Mouse (Mus musculus) intestine, embryonic 16.5 days (tissue): Measurements from ENCODE around the gene Ndufv1. TPM values are rescaled to one million over a fixed set of nuclear protein-coding genes. Genes with fewer than 3 reads are reported as not detected.
"Not testable (repeated sequence)": the region's sequence is repeated elsewhere in the genome, so short reads cannot be mapped to it uniquely, and the experiment has no call there.

Experiments used
- ATAC-seq: fragments of 200-750 bp; cut with Nextera tagmentation; 2 replicates; pipeline ENCODE4 v1.8.0; 2017; ENCODE audit warnings: moderate TSS enrichment, moderate library complexity
- H3K27ac ChIP-seq: fragments of 300-500 bp; sonication (generic); 2 replicates; pipeline ENCODE4 v1.5.1; 2014; ENCODE audit warnings: mild to moderate bottlenecking, low read length
- H3K27me3 ChIP-seq: fragments of 300-500 bp; sonication (generic); replicated peaks from 2 replicates; pipeline ENCODE4 v1.6.1; 2014; ENCODE audit warnings: low read length, control low read depth, mixed read lengths; ENCODE audit not compliant: control insufficient read depth, insufficient read depth
- H3K36me3 ChIP-seq: fragments of 300-500 bp; sonication (generic); 2 replicates; pipeline ENCODE4 v1.6.1; 2014; ENCODE audit warnings: low read length, control low read depth; ENCODE audit not compliant: control insufficient read depth, insufficient read depth
- H3K4me1 ChIP-seq: fragments of 300-500 bp; sonication (generic); 2 replicates; pipeline ENCODE4 v1.6.1; 2014; ENCODE audit warnings: low read length, control low read depth, mixed read lengths; ENCODE audit not compliant: control insufficient read depth, insufficient read depth
- H3K4me2 ChIP-seq: fragments of 300-500 bp; sonication (generic); 2 replicates; pipeline ENCODE4 v1.6.1; 2014; ENCODE audit warnings: low read depth, low read length, control low read depth
- H3K4me3 ChIP-seq: fragments of 300-500 bp; sonication (generic); 2 replicates; pipeline ENCODE4 v1.5.1; 2014; ENCODE audit warnings: mild to moderate bottlenecking, low read length
- H3K9ac ChIP-seq: fragments of 300-500 bp; sonication (generic); 2 replicates; pipeline ENCODE4 v1.6.1; 2014; ENCODE audit warnings: low read depth, low read length
- H3K9me3 ChIP-seq: fragments of 300-500 bp; sonication (generic); 2 replicates; pipeline ENCODE4 v1.6.1; 2016; ENCODE audit warnings: low read length, control low read depth; ENCODE audit not compliant: control insufficient read depth
- WGBS: fragments of 180-500 bp; shearing (Covaris S2); extraction: QIAGEN DNeasy Blood & Tissue Kit; methylation state at CpG from one replicate; pipeline ENCODE4 v1.1.7; 2014; 5-methylcytosine and 5-hydroxymethylcytosine counted together
- polyA plus RNA-seq: library from polyadenylated mRNA; unstranded; fragments of >200 nt; fragmentation: Nextera tagmentation; extraction: Ambion mirVana; gene quantifications from 2 replicates; pipeline ENCODE4 v1.2.1, GENCODE M21; 2015

The Ndufv1 gene
- polyA plus RNA-seq, 1 experiment from 2014 or later: 309 TPM

DNA sequence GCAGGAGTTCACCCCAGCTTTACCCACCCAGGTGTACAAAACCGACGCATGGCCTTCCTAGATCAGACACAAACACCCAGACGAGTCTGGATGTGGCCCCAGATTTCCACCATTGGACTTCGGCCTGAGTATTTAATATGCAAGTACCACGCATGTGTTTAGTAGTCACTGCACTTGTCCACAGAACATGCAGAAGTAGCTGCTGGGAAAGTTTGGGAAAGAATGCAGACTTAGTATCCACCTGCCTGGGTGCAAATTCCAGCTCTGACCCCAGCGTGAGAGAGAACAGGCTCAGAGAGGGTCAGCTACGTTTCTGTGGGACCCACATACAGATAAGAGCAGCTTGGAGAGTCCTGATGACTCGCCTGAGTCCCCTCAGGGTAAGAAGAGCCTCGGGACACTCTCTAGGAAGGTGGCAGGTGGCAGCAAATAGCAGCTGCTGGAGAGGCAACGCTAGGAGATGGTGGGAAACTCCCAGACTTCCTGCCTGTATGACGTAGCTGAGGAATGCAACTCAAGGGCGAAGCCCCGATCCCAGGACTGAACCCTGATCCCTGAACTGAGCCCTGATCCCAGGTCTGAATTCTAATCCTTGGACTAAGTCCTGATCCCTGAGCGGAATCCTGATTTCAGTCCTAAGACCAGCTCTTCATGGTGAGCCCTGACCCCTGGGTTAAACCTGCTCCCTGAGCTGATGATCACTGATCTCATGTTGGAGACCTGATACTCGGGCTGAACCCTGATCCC, 43.5 kb upstream of the Ndufv1 start:
- 43% methylated on average over 15 of the region's 15 CpGs for WGBS
- H3K4me3 ChIP-seq: no peak overlapping the region
- H3K4me2 ChIP-seq: no peak overlapping the region
- H3K27me3 ChIP-seq: no peaks in the 10 kb centered on the region
- peak; percentile 24 for ATAC-seq
- peak overlapping the region; percentile 11; the same call in 1 of the 2 replicates for H3K9ac ChIP-seq
- H3K9me3 ChIP-seq: no peaks in the 10 kb centered on the region; the same call in 1 of the 2 replicates
- peaks cover 15% of the 10 kb centered on the region for H3K4me1 ChIP-seq
- H3K27ac ChIP-seq: peak overlapping the region; percentile 31
- H3K36me3 ChIP-seq: no peaks in the 10 kb centered on the region

DNA sequence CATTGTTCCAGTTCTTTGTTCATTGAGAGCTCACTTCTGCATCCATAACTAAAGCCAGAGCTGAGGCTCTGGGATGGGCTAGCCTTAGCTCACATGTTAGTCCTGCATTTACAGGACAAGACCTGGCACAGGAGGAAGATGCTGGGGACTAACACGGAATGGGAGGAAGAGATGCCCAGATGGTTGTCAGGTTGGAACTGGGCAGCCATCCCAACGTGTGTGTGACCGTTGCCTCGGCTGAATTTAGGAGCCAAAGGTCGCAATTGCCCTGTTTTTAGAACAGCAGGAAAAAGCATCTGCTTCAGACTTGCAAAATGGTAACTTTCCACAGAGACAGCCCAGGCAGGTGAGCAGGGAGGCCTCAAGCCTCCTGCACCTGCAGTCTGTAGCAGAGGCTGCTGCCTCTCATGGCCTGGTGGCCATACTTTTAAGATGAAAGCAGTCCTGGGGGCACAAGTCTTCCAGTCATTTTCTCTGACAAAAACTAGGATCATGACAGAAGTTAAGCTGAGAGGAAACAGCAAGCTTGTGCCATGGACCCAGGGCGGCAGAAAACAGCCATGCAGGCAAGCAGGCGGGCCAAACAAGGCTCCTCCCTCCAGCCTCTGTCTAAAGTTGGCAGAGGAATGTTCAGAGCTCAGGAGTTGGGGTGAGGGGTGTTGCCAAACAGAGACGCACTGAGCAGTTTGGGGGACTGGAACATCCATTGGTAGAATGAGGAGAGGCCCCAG, 42.8 kb upstream of the Ndufv1 start:
- Histone ChIP-seq H3K27me3 (no peaks in the 10 kb centered on the region), H3K4me2 (no peak overlapping the region), H3K4me3 (no peak overlapping the region), H3K27ac (0 out of 2 replicates have a peak overlapping the region, but pooled peaks have one; percentile 16), H3K9me3 (no peaks in the 10 kb centered on the region; the same call in 1 of the 2 replicates), H3K36me3 (no peaks in the 10 kb centered on the region), H3K4me1 (peaks cover 15% of the 10 kb centered on the region), H3K9ac (no peak overlapping the region)
- 70% methylated on average over 8 of the region's 8 CpGs for WGBS
- no peak for ATAC-seq

- H3K4me2 ChIP-seq: no peak overlapping the region
- H3K36me3 ChIP-seq: no peaks in the 10 kb centered on the region
- H3K27ac ChIP-seq: no peak overlapping the region
- no peaks in the 10 kb centered on the region; the same call in 1 of the 2 replicates for H3K9me3 ChIP-seq
- no peak for ATAC-seq
- H3K9ac ChIP-seq: no peak overlapping the region
- H3K4me3 ChIP-seq: no peak overlapping the region
- WGBS: 88% methylated on average over 5 of the region's 5 CpGs
- peaks cover 15% of the 10 kb centered on the region for H3K4me1 ChIP-seq
- H3K27me3 ChIP-seq: no peaks in the 10 kb centered on the region
Observed at GRCm38 (mm10) chr19:4054613-4055012, 42.0 kb upstream of the Ndufv1 start.

DNA sequence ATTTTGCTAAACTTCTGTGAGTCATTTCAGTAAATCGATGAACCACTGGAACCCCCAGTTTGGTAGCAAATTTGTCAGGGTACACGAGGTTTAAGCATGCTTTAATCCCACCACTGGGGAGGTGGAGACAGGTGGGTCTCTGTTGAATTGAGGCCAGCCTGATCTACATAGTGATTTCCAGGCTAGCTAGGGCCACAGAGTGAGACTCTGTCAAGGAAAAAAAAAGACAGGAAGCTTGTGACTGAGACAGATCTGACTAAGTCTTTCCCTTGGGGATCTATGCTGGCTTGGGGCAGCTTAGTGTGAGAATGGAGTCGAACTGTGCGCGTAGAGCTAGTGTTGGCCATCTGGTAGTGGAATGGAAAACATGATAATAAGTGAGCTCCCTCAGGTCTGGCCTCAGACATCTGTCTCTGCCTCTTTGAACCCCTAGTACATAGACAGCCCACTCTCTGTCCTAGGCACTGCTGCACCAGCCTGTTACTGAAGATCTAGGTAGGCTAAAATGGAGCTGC, 40.0 kb upstream of the Ndufv1 start:
- Histone ChIP-seq H3K27ac (no peak overlapping the region), H3K36me3 (no peaks in the 10 kb centered on the region), H3K9me3 (no peaks in the 10 kb centered on the region; the same call in 1 of the 2 replicates), H3K9ac (no peak overlapping the region), H3K27me3 (no peaks in the 10 kb centered on the region), H3K4me1 (peaks cover 15% of the 10 kb centered on the region), H3K4me3 (no peak overlapping the region), H3K4me2 (no peak overlapping the region)
- ATAC-seq: no peak
- WGBS: 80% methylated on average over 5 of the region's 5 CpGs

GRCm38 (mm10) chr19:4051741-4052515, 39.3 kb upstream of the Ndufv1 start:
- Histone ChIP-seq H3K4me3 (no peak overlapping the region), H3K9ac (no peak overlapping the region), H3K4me1 (peaks cover 12% of the 10 kb centered on the region), H3K27ac (no peak overlapping the region), H3K4me2 (no peak overlapping the region), H3K9me3 (no peaks in the 10 kb centered on the region; the same call in 1 of the 2 replicates), H3K27me3 (no peaks in the 10 kb centered on the region), H3K36me3 (no peaks in the 10 kb centered on the region)
- 52% methylated on average over 10 of the region's 10 CpGs for WGBS
- ATAC-seq: no peak

- H3K4me3 ChIP-seq: no peak overlapping the region
- WGBS: 95% methylated on average over 5 of the region's 5 CpGs
- no peak for ATAC-seq
- H3K27me3 ChIP-seq: no peaks in the 10 kb centered on the region
- H3K4me2 ChIP-seq: no peak overlapping the region
- H3K4me1 ChIP-seq: peaks cover 6% of the 10 kb centered on the region; the same call in 1 of the 2 replicates
- no peaks in the 10 kb centered on the region for H3K36me3 ChIP-seq
- no peak overlapping the region for H3K27ac ChIP-seq
- no peak overlapping the region for H3K9ac ChIP-seq
- no peaks in the 10 kb centered on the region; the same call in 1 of the 2 replicates for H3K9me3 ChIP-seq
Observed at GRCm38 (mm10) chr19:4051016-4051415, 38.4 kb upstream of the Ndufv1 start.

GRCm38 (mm10) chr19:4049069-4049468, 36.5 kb upstream of the Ndufv1 start:
- WGBS: 86% methylated on average over 5 of the region's 5 CpGs
- not testable (repeated sequence) for ATAC-seq

DNA sequence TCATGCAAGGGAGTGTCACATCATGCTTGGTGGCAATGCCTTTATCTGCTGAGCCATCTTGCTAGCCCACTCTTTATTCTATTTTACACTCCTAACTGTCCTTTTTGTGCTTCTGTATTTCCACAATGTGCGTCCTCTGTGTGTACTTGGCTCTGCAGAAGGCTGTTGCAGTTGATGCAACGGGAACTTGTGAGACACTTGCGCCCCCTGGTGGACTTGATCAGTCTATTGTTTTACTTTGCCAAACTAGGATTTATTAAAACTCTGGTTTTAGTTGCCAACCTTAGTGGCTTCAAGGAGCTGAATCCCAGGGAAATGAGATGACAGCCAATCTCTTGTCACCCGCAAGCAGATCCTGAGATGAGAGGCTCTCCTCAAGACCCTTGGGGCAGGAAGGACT, 35.3 kb upstream of the Ndufv1 start:
- no peak overlapping the region for H3K4me2 ChIP-seq
- H3K27ac ChIP-seq: no peak overlapping the region
- H3K36me3 ChIP-seq: no peaks in the 10 kb centered on the region
- no peaks in the 10 kb centered on the region; the same call in 1 of the 2 replicates for H3K9me3 ChIP-seq
- H3K4me1 ChIP-seq: peaks cover 4% of the 10 kb centered on the region; the same call in 1 of the 2 replicates
- no peak overlapping the region for H3K4me3 ChIP-seq
- H3K9ac ChIP-seq: no peak overlapping the region
- H3K27me3 ChIP-seq: no peaks in the 10 kb centered on the region
- no peak for ATAC-seq
- 22% methylated on average over 4 of the region's 4 CpGs for WGBS

More at GRCm38 (mm10) chr19:4049069-4049468, 36.5 kb upstream of the Ndufv1 start:
- not testable (repeated sequence) for H3K4me3 ChIP-seq, H3K4me1 ChIP-seq, H3K27ac ChIP-seq, H3K36me3 ChIP-seq, H3K4me2 ChIP-seq, H3K9me3 ChIP-seq, H3K9ac ChIP-seq, H3K27me3 ChIP-seq
